Mouse (Mus musculus): ENCODE measurements around the gene Rbpj.

- TF ChIP-seq CTCF (IDR thresholded peaks at IDR 0.05; ENCODE audit: low read depth), result no peak
- TF ChIP-seq EP300 (optimal IDR thresholded peaks at IDR 0.05), result no peak
Measured at GRCm38 (mm10) chr5:53529846-53530245, 63.9 kb downstream of the Rbpj start.

Data from stomach, postnatal 0 days (tissue).